Mouse (Mus musculus) forebrain, embryonic 11.5 days (tissue): ENCODE results near the gene Ppp1r3f. TPM values are rescaled to one million over a fixed set of nuclear protein-coding genes. Genes with fewer than 3 reads are reported as not detected.

Experiments
- ATAC-seq: fragments of 200-750 bp; cut with Nextera tagmentation; replicated peaks from 2 replicates; pipeline ENCODE4 v1.8.0; 2017; ENCODE audit warnings: moderate TSS enrichment; ENCODE audit not compliant: low FRiP score
- DNase-seq: peaks from one replicate; pipeline ENCODE4 v3.0.0-alpha.2; 2017; ENCODE audit warnings: low spot score
- H3K27ac ChIP-seq: fragments of 300-500 bp; sonication (generic); 2 replicates; pipeline ENCODE4 v1.5.1; 2014; ENCODE audit warnings: low read depth, low read length
- H3K27me3 ChIP-seq: fragments of 300-500 bp; sonication (generic); 2 replicates; pipeline ENCODE4 v1.6.1; 2014; ENCODE audit warnings: mild to moderate bottlenecking, low read length, mixed read lengths; ENCODE audit not compliant: control insufficient read depth, insufficient read depth
- H3K36me3 ChIP-seq: fragments of 300-500 bp; sonication (generic); 2 replicates; pipeline ENCODE4 v1.6.1; 2014; ENCODE audit warnings: mild to moderate bottlenecking, low read length, moderate library complexity, mixed read lengths; ENCODE audit not compliant: control insufficient read depth, insufficient read depth
- H3K4me1 ChIP-seq: fragments of 300-500 bp; sonication (generic); replicated peaks from 2 replicates; pipeline ENCODE4 v1.6.1; 2014; ENCODE audit warnings: low read length, mixed read lengths; ENCODE audit not compliant: control insufficient read depth, insufficient read depth
- H3K4me2 ChIP-seq: fragments of 300-500 bp; sonication (generic); 2 replicates; pipeline ENCODE4 v1.6.1; 2014; ENCODE audit warnings: low read depth, mild to moderate bottlenecking, low read length, moderate library complexity, mixed read lengths; ENCODE audit not compliant: severe bottlenecking
- H3K4me3 ChIP-seq: fragments of 300-500 bp; sonication (generic); 2 replicates; pipeline ENCODE4 v1.5.1; 2014; ENCODE audit warnings: low read depth, low read length
- H3K9ac ChIP-seq: fragments of 300-500 bp; sonication (generic); 2 replicates; pipeline ENCODE4 v1.6.1; 2014; ENCODE audit warnings: low read length
- H3K9me3 ChIP-seq: fragments of 300-500 bp; sonication (generic); 2 replicates; pipeline ENCODE4 v1.6.1; 2016; ENCODE audit warnings: low read length, mixed read lengths; ENCODE audit not compliant: control insufficient read depth
- WGBS: fragments of 180-500 bp; shearing (Covaris S2); extraction: QIAGEN DNeasy Blood & Tissue Kit; methylation state at CpG from one replicate; pipeline ENCODE4 v1.1.7; 2014; 5-methylcytosine and 5-hydroxymethylcytosine counted together
- polyA plus RNA-seq: library from polyadenylated mRNA; unstranded; fragments of >200 nt; fragmentation: Nextera tagmentation; extraction: Ambion mirVana; gene quantifications from 2 replicates; pipeline ENCODE4 v1.2.1, GENCODE M21; 2014

The Ppp1r3f gene
- polyA plus RNA-seq, 1 experiment from 2014 or later: 3.3 TPM

- H3K36me3 ChIP-seq: no peaks in the 10 kb centered on the region; the same call in 1 of the 2 replicates
- no peaks in the 10 kb centered on the region for H3K4me1 ChIP-seq
- H3K9me3 ChIP-seq: no peaks in the 10 kb centered on the region
- ATAC-seq (no peak), DNase-seq (no peak)
- whole genome bisulfite sequencing: 90% methylated on average over 9 of the region's 9 CpGs
- H3K4me3 ChIP-seq: no peak overlapping the region
- no peak overlapping the region for H3K9ac ChIP-seq
- H3K27ac ChIP-seq: no peak overlapping the region
- no peaks in the 10 kb centered on the region for H3K27me3 ChIP-seq
- no peak overlapping the region for H3K4me2 ChIP-seq
These were observed 21.3 kb upstream of the Ppp1r3f start for GRCm38 (mm10) chrX:7595371-7595770.

- H3K9me3 ChIP-seq: no peaks in the 10 kb centered on the region
- no peak overlapping the region for H3K9ac ChIP-seq
- H3K36me3 ChIP-seq: no peaks in the 10 kb centered on the region
- no peaks in the 10 kb centered on the region for H3K4me1 ChIP-seq
- H3K27ac ChIP-seq: no peak overlapping the region
- H3K27me3 ChIP-seq: no peaks in the 10 kb centered on the region
- DNase-seq: no peak
- no peak for ATAC-seq
- no peak overlapping the region for H3K4me2 ChIP-seq
- 87% methylated on average over 4 of the region's 5 CpGs for WGBS
- no peak overlapping the region for H3K4me3 ChIP-seq
These were observed 12.3 kb upstream of the Ppp1r3f start for GRCm38 (mm10) chrX:7586356-7586755.

- H3K4me3 ChIP-seq: no peak overlapping the region
- no peak overlapping the region for H3K4me2 ChIP-seq
- WGBS: 96% methylated on average over 11 of the region's 11 CpGs
- no peaks in the 10 kb centered on the region for H3K27me3 ChIP-seq
- no peaks in the 10 kb centered on the region for H3K4me1 ChIP-seq
- no peak overlapping the region for H3K9ac ChIP-seq
- no peaks in the 10 kb centered on the region for H3K9me3 ChIP-seq
- DNase-seq (no peak), ATAC-seq (no peak)
- H3K36me3 ChIP-seq: no peaks in the 10 kb centered on the region
- H3K27ac ChIP-seq: no peak overlapping the region
These were observed 9.8 kb upstream of the Ppp1r3f start for GRCm38 (mm10) chrX:7583881-7584280.

- Histone ChIP-seq H3K4me1 (no peaks in the 10 kb centered on the region), H3K9me3 (no peaks in the 10 kb centered on the region), H3K4me2 (no peak overlapping the region), H3K36me3 (no peaks in the 10 kb centered on the region), H3K27me3 (no peaks in the 10 kb centered on the region), H3K4me3 (no peak overlapping the region), H3K27ac (no peak overlapping the region), H3K9ac (no peak overlapping the region)
- ATAC-seq (no peak), DNase-seq (no peak)
- WGBS: 94% methylated on average over 2 of the region's 2 CpGs
These were observed 7.1 kb upstream of the Ppp1r3f start for GRCm38 (mm10) chrX:7581151-7581550.

- Histone ChIP-seq H3K9me3 (no peaks in the 10 kb centered on the region), H3K27ac (peak overlapping the region; percentile 25; the same call in 1 of the 2 replicates), H3K36me3 (no peaks in the 10 kb centered on the region), H3K27me3 (no peaks in the 10 kb centered on the region), H3K4me2 (peak overlapping the region; percentile 58), H3K9ac (no peak overlapping the region), H3K4me1 (peaks cover 5% of the 10 kb centered on the region), H3K4me3 (peak overlapping the region; percentile 53)
- WGBS: 22% methylated on average over 5 of the region's 6 CpGs
- no peak for ATAC-seq
- no peak for DNase-seq
These were observed 775 bp upstream of the Ppp1r3f start for GRCm38 (mm10) chrX:7574885-7575231.

GRCm38 (mm10) chrX:7573176-7574086 lies 652 bp downstream of the Ppp1r3f start, which contains the start of gene Foxp3:
Gene Foxp3 (plus strand): TSS chrX:7573644.
- peaks cover 5% of the 10 kb centered on the region for H3K4me1 ChIP-seq
- peak within 1 kb of the TSS; percentile 58 for H3K4me2 ChIP-seq
- peak within 1 kb of the TSS; percentile 53 for H3K4me3 ChIP-seq
- ATAC-seq: peak; percentile 28
- H3K9ac ChIP-seq: peak within 1 kb of the TSS; percentile 77
- H3K27ac ChIP-seq: peak within 1 kb of the TSS; percentile 68
- H3K27me3 ChIP-seq: no peaks in the 10 kb centered on the region
- H3K36me3 ChIP-seq: no peaks in the 10 kb centered on the region
- WGBS: 32% methylated on average over 67 of the region's 72 CpGs
- DNase-seq: peak; percentile 55
- no peaks in the 10 kb centered on the region for H3K9me3 ChIP-seq

GRCm38 (mm10) chrX:7572466-7572865 lies 1.6 kb downstream of the Ppp1r3f start:
- no peaks in the 10 kb centered on the region for H3K27me3 ChIP-seq
- DNase-seq: no peak
- H3K4me1 ChIP-seq: peaks cover 5% of the 10 kb centered on the region
- H3K27ac ChIP-seq: no peak overlapping the region
- no peak for ATAC-seq
- no peaks in the 10 kb centered on the region for H3K36me3 ChIP-seq
- H3K4me2 ChIP-seq: peak overlapping the region; percentile 24; the same call in 1 of the 2 replicates
- 92% methylated on average over 10 of the region's 10 CpGs for WGBS
- no peak overlapping the region for H3K4me3 ChIP-seq
- H3K9me3 ChIP-seq: no peaks in the 10 kb centered on the region
- no peak overlapping the region for H3K9ac ChIP-seq

- no peak for DNase-seq
- Histone ChIP-seq H3K4me1 (peaks cover 5% of the 10 kb centered on the region), H3K9me3 (no peaks in the 10 kb centered on the region), H3K4me2 (no peak overlapping the region), H3K36me3 (no peaks in the 10 kb centered on the region), H3K9ac (no peak overlapping the region), H3K27me3 (no peaks in the 10 kb centered on the region), H3K27ac (no peak overlapping the region), H3K4me3 (no peak overlapping the region)
- 93% methylated on average over 9 of the region's 9 CpGs for WGBS
- no peak for ATAC-seq
These were observed 2.4 kb downstream of the Ppp1r3f start for GRCm38 (mm10) chrX:7571565-7572136.
